Mouse (Mus musculus): ENCODE data around the gene Eif4a3. TPM values are rescaled to one million over a fixed set of nuclear protein-coding genes. Genes with fewer than 3 reads are reported as not detected.
"Not testable (repeated sequence)": the region's sequence is repeated elsewhere in the genome, so short reads cannot be mapped to it uniquely, and the experiment has no call there.

Gene Eif4a3
- polyA plus RNA-seq, 1 experiment from 2014 or later, result 419 TPM

- ATAC-seq (ENCODE audit: low FRiP score, low TSS enrichment), result no peak
- H3K36me3 ChIP-seq (ENCODE audit: control insufficient read depth, insufficient read depth, low read length), result peaks cover 15% of the 10 kb centered on the region; the same call in 1 of the 2 replicates
- no peaks in the 10 kb centered on the region for H3K9me3 ChIP-seq (ENCODE audit: control insufficient read depth, low read length)
- 86% methylated on average over 15 of the region's 15 CpGs for WGBS
- no peak overlapping the region for H3K4me3 ChIP-seq (ENCODE audit: low read length)
- H3K4me2 ChIP-seq (replicated peaks; ENCODE audit: low read depth, low read length), result no peak overlapping the region
- H3K27ac ChIP-seq (ENCODE audit: low read depth, low read length), result no peak overlapping the region
- H3K4me1 ChIP-seq (ENCODE audit: control insufficient read depth, insufficient read depth, low read length), result no peaks in the 10 kb centered on the region
- no peak overlapping the region for H3K9ac ChIP-seq (ENCODE audit: low read depth, low read length)
- H3K27me3 ChIP-seq (ENCODE audit: control insufficient read depth, insufficient read depth, low read length), result no peaks in the 10 kb centered on the region
Measured at GRCm38 (mm10) chr11:119281030-119281429, 18.9 kb downstream of the Eif4a3 start.

- Histone ChIP-seq H3K27ac (ENCODE audit: low read depth, low read length) (no peak overlapping the region), H3K27me3 (ENCODE audit: control insufficient read depth, insufficient read depth, low read length) (no peaks in the 10 kb centered on the region), H3K9ac (ENCODE audit: low read depth, low read length) (no peak overlapping the region), H3K36me3 (ENCODE audit: control insufficient read depth, insufficient read depth, low read length) (peaks cover 7% of the 10 kb centered on the region; the same call in 1 of the 2 replicates), H3K4me3 (ENCODE audit: low read length) (no peak overlapping the region), H3K4me1 (ENCODE audit: control insufficient read depth, insufficient read depth, low read length) (peaks cover 2% of the 10 kb centered on the region; the same call in 1 of the 2 replicates), H3K4me2 (replicated peaks; ENCODE audit: low read depth, low read length) (no peak overlapping the region), H3K9me3 (ENCODE audit: control insufficient read depth, low read length) (no peaks in the 10 kb centered on the region)
- ATAC-seq (ENCODE audit: low FRiP score, low TSS enrichment), result no peak
- 83% methylated on average over 8 of the region's 8 CpGs for WGBS
Measured at GRCm38 (mm10) chr11:119273186-119273930, 26.5 kb downstream of the Eif4a3 start.

GRCm38 (mm10) chr11:119272492-119272891 lies 27.4 kb downstream of the Eif4a3 start:
- H3K4me3 ChIP-seq (ENCODE audit: low read length); H3K36me3 ChIP-seq (ENCODE audit: control insufficient read depth, insufficient read depth, low read length); H3K27me3 ChIP-seq (ENCODE audit: control insufficient read depth, insufficient read depth, low read length); H3K4me2 ChIP-seq (replicated peaks; ENCODE audit: low read depth, low read length); H3K9me3 ChIP-seq (ENCODE audit: control insufficient read depth, low read length); H3K4me1 ChIP-seq (ENCODE audit: control insufficient read depth, insufficient read depth, low read length); H3K27ac ChIP-seq (ENCODE audit: low read depth, low read length); ATAC-seq (ENCODE audit: low FRiP score, low TSS enrichment); H3K9ac ChIP-seq (ENCODE audit: low read depth, low read length): not testable (repeated sequence)
- 66% methylated on average over 3 of the region's 3 CpGs for WGBS

- 82% methylated on average over 16 of the region's 16 CpGs for WGBS
- H3K9ac ChIP-seq (ENCODE audit: low read depth, low read length), result peak overlapping the region; percentile 72; the same call in 1 of the 2 replicates
- H3K4me2 ChIP-seq (replicated peaks; ENCODE audit: low read depth, low read length), result peak overlapping the region; percentile 96
- peaks cover 6% of the 10 kb centered on the region; the same call in 1 of the 2 replicates for H3K4me1 ChIP-seq (ENCODE audit: control insufficient read depth, insufficient read depth, low read length)
- no peak overlapping the region for H3K27ac ChIP-seq (ENCODE audit: low read depth, low read length)
- no peaks in the 10 kb centered on the region for H3K27me3 ChIP-seq (ENCODE audit: control insufficient read depth, insufficient read depth, low read length)
- no peak for ATAC-seq (ENCODE audit: low FRiP score, low TSS enrichment)
- no peaks in the 10 kb centered on the region; the same call in 1 of the 2 replicates for H3K36me3 ChIP-seq (ENCODE audit: control insufficient read depth, insufficient read depth, low read length)
- no peaks in the 10 kb centered on the region for H3K9me3 ChIP-seq (ENCODE audit: control insufficient read depth, low read length)
- peak overlapping the region; percentile 68 for H3K4me3 ChIP-seq (ENCODE audit: low read length)
Measured at GRCm38 (mm10) chr11:119268557-119269195, 31.2 kb downstream of the Eif4a3 start.

- Histone ChIP-seq H3K4me3 (ENCODE audit: low read length) (peak within 1 kb of the TSS; percentile 68), H3K9me3 (ENCODE audit: control insufficient read depth, low read length) (no peaks in the 10 kb centered on the region), H3K36me3 (ENCODE audit: control insufficient read depth, insufficient read depth, low read length) (no peaks in the 10 kb centered on the region), H3K4me2 (replicated peaks; ENCODE audit: low read depth, low read length) (peak within 1 kb of the TSS; percentile 96), H3K27me3 (ENCODE audit: control insufficient read depth, insufficient read depth, low read length) (no peaks in the 10 kb centered on the region), H3K27ac (ENCODE audit: low read depth, low read length) (no peak within 1 kb of the TSS), H3K9ac (ENCODE audit: low read depth, low read length) (peak within 1 kb of the TSS; percentile 72), H3K4me1 (ENCODE audit: control insufficient read depth, insufficient read depth, low read length) (peaks cover 6% of the 10 kb centered on the region; the same call in 1 of the 2 replicates)
- 2% methylated on average over 52 of the region's 52 CpGs for WGBS
- peak; percentile 83 for ATAC-seq (ENCODE audit: low FRiP score, low TSS enrichment)
Measured at GRCm38 (mm10) chr11:119267768-119268556, 31.9 kb downstream of the Eif4a3 start, which contains the start of gene Gaa. Gene Gaa, plus strand, starts transcription at chr11:119267887.

DNA sequence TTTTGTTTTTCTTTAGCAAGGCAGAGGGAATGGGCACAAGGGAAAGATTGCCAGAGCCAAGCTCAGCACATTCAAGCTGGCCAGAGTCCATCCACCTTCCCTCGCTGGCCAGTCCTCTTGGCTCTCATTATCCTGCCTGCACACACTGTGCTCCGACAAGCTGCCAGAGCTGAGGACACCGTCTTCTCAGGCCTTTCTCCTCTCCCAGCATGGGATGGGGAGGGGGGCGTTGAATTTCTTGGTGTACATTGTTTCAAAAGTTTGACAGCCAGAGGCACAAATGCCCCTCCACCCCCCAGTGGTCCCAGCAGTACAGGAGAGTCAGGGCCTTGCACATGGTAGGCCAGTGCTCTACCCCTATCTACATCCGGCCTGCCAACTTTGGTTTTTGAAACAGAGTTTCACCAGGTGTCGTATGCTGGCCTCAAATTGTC lies 32.6 kb downstream of the Eif4a3 start:
- Histone ChIP-seq H3K36me3 (ENCODE audit: control insufficient read depth, insufficient read depth, low read length) (no peaks in the 10 kb centered on the region), H3K27me3 (ENCODE audit: control insufficient read depth, insufficient read depth, low read length) (no peaks in the 10 kb centered on the region), H3K9me3 (ENCODE audit: control insufficient read depth, low read length) (no peaks in the 10 kb centered on the region), H3K4me1 (ENCODE audit: control insufficient read depth, insufficient read depth, low read length) (peaks cover 6% of the 10 kb centered on the region; the same call in 1 of the 2 replicates), H3K27ac (ENCODE audit: low read depth, low read length) (no peak overlapping the region), H3K9ac (ENCODE audit: low read depth, low read length) (no peak overlapping the region), H3K4me3 (ENCODE audit: low read length) (0 out of 2 replicates have a peak overlapping the region, but pooled peaks have one; percentile 68), H3K4me2 (replicated peaks; ENCODE audit: low read depth, low read length) (peak overlapping the region; percentile 96)
- WGBS, result 61% methylated on average over 6 of the region's 6 CpGs
- peak; percentile 36 for ATAC-seq (ENCODE audit: low FRiP score, low TSS enrichment)

DNA sequence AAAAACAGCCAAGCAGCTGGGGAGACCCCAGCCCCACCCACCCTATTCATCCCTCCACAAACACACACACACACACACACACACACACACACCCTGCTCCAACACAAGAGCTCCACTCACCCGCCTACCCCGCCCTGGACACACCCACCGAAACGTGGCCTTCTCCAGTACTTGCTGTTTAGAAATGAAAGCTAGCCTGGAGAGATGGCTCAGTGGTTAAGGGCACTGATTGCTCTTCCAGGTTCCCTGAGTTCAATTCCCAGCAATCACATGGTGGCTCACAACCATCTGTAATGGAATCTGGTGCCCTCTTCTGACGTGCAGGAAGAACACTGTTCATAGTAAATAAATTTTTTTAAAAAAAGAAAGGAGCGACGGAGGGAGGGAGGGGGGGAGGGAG lies 34.1 kb downstream of the Eif4a3 start:
- Histone ChIP-seq H3K36me3 (ENCODE audit: control insufficient read depth, insufficient read depth, low read length) (no peaks in the 10 kb centered on the region), H3K4me2 (replicated peaks; ENCODE audit: low read depth, low read length) (no peak overlapping the region), H3K4me1 (ENCODE audit: control insufficient read depth, insufficient read depth, low read length) (peaks cover 6% of the 10 kb centered on the region; the same call in 1 of the 2 replicates), H3K27me3 (ENCODE audit: control insufficient read depth, insufficient read depth, low read length) (no peaks in the 10 kb centered on the region), H3K27ac (ENCODE audit: low read depth, low read length) (no peak overlapping the region), H3K9me3 (ENCODE audit: control insufficient read depth, low read length) (no peaks in the 10 kb centered on the region), H3K4me3 (ENCODE audit: low read length) (no peak overlapping the region), H3K9ac (ENCODE audit: low read depth, low read length) (no peak overlapping the region)
- ATAC-seq (ENCODE audit: low FRiP score, low TSS enrichment), result no peak
- WGBS, result 75% methylated on average over 7 of the region's 7 CpGs

DNA sequence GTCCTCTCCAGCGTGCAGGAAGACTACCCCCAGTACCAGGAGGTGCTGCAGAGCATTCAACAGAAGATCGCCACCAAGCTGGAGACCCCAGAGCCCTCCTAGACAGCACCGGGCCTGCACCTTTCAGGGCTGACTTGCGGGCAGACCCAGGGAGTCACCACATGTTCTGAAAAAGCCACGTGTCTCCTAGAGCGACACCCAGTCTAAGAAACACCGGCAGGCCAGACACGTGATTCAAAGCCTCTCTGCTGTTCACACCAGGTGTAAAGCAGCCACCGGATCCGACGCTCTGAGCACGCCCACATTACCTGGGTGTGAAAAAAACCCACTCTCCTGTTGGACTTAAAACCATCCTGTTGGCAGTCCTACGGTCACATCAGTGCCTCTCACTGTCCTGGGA lies 35.5 kb downstream of the Eif4a3 start:
- peaks cover 6% of the 10 kb centered on the region; the same call in 1 of the 2 replicates for H3K4me1 ChIP-seq (ENCODE audit: control insufficient read depth, insufficient read depth, low read length)
- no peaks in the 10 kb centered on the region for H3K9me3 ChIP-seq (ENCODE audit: control insufficient read depth, low read length)
- H3K9ac ChIP-seq (ENCODE audit: low read depth, low read length), result no peak overlapping the region
- no peak overlapping the region for H3K27ac ChIP-seq (ENCODE audit: low read depth, low read length)
- no peak for ATAC-seq (ENCODE audit: low FRiP score, low TSS enrichment)
- H3K4me3 ChIP-seq (ENCODE audit: low read length), result no peak overlapping the region
- 87% methylated on average over 13 of the region's 13 CpGs for WGBS
- no peaks in the 10 kb centered on the region for H3K36me3 ChIP-seq (ENCODE audit: control insufficient read depth, insufficient read depth, low read length)
- no peak overlapping the region for H3K4me2 ChIP-seq (replicated peaks; ENCODE audit: low read depth, low read length)
- H3K27me3 ChIP-seq (ENCODE audit: control insufficient read depth, insufficient read depth, low read length), result no peaks in the 10 kb centered on the region

Data from kidney, embryonic 14.5 days (tissue).